Mouse (Mus musculus): Measurements from ENCODE around the gene Insl5. TPM values are rescaled to one million over a fixed set of nuclear protein-coding genes. Genes with fewer than 3 reads are reported as not detected.

The Insl5 gene
- total RNA-seq (2021), result not detected
- long read RNA-seq, experiment 1, result 0 reads
- long read RNA-seq, experiment 2, result 0 reads

DNA sequence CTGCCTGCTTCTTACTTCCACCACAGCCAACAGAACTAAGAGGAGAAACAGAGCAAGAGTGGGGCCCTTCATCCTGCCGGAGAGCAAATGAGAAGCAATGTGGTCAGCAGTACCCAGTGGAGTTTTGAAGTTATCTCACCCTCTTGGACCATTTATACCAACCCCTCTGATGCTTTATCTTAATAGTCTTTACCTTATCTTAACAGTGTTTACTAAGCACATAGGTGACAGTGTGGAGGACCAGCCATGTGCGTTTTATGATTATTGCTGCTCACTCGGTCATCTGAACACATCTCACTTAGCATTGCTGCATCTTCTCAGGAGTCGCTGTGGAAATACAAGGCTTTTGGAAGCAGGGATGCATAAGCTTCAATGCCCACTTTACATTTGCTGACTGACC is at the start of gene Insl5:
TSS of gene Insl5 (minus strand) at position 222 of the 400 bp plus-strand sequence.
- DNase-seq, result no peak
- intact Hi-C loops (cut with DNase I), result no loop called here
- H3K27ac ChIP-seq, result no peak within 1 kb of the TSS
- TF ChIP-seq CTCF (IDR thresholded peaks at IDR 0.05), result no peak
- H3K4me3 ChIP-seq, result no peak within 1 kb of the TSS

DNA sequence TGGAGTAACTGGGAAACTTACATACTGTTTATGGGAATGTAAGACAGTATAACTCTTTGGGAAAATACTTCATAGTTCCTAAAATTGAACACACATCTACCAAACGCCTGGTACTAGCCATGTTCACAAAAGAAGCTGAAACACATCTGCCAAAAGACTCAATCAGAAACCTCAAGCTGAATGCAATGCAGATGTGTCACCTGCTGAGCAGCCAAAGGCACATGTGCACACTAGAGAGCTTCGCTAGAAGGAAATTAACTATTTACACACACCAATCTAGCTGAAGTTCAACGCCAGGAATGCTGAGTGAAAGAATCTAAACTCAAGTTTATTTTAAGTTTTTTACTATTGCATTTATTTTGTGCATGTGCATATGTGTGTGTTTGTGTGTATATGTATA is 44.0 kb upstream of the Insl5 start:
- intact Hi-C loops (cut with DNase I), result no loop called here
- no peak for DNase-seq
- TF ChIP-seq CTCF (IDR thresholded peaks at IDR 0.05), result no peak

DNA sequence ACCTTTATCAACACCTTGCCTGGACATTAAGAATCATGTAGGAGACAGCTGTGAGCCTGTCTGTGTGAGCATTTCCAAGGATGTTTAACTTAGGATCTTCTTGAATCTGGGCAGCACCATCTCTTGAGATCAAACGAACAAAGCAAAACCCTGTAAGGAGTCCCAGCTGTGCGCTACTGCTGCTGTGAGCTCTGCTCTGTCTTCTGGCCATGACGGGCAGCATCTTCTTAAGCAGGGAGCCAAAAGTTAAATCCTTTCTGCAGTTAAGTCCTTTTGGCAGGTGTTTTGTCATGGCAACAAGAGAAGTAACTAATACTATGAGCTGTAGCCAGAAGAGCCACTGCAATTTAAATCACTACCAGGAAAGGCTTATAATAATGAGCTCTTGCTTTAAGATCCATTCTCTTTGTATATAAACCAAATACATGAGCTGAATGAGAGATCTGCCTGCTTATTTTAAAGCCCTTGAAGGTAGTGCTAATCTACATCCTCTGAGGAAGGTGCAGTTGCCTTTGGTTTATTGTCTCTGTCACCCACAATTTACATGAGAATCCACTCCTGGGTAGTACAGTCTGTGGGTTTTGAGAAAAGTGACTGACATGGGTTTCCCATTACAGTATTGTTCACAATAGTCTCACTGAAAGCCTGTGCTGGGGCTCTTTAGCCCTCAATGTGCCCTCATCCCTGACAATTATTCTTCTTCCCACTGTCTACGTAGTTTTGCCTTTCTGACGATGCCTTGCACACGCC is 41.4 kb upstream of the Insl5 start:
- intact Hi-C loops (cut with DNase I), result no loop called here
- no peak for DNase-seq
- no peak for TF ChIP-seq CTCF (IDR thresholded peaks at IDR 0.05)
- no peak overlapping the region for H3K4me3 ChIP-seq
- H3K27ac ChIP-seq, result no peak overlapping the region

More for the DNA sequence above, 44.0 kb upstream of the Insl5 start:
- Histone ChIP-seq H3K27ac (no peak overlapping the region), H3K4me3 (no peak overlapping the region)

DNA sequence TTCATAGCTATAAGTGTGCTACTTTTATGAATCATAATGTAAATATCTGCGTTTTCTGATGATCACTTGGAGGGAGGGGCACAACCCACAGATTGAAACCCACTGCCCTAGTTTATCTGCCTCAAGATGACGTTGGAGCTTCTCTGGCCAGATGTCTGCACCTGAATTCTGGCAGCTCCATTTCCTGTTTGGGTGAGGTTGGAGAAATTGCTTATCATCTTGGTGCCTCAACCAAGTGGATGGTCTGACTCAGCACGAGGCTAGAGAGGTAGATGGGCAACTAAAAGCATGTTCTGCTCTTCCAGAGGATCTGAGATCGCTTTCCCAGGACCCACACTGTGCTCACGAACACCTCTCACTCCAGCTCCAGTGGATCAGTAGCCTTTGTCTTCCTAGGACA is 38.3 kb upstream of the Insl5 start:
- H3K27ac ChIP-seq, result no peak overlapping the region
- TF ChIP-seq CTCF (IDR thresholded peaks at IDR 0.05), result no peak
- H3K4me3 ChIP-seq, result no peak overlapping the region
- DNase-seq, result no peak
- intact Hi-C loops (cut with DNase I), result no loop called here

DNA sequence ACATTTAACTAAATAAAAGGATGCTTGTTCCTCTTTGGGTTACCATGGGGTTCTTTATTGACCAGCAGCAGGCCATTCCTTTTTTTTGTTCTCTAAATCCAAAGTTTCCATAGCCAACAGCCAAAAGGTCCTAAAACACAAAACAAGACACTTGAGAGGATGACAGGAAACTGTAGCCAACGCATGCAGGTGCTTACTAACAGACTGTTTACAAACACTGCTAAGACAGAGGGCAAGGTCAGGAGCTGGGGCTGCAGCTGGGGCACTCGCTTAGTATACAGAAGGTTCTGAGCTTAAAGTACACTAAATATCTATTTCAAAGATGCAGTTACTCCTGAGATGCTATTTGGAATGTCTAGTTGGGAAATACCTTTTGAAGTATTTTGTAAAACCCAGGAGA is 37.8 kb upstream of the Insl5 start:
- TF ChIP-seq CTCF (IDR thresholded peaks at IDR 0.05), result no peak
- H3K27ac ChIP-seq, result no peak overlapping the region
- H3K4me3 ChIP-seq, result no peak overlapping the region
- no peak for DNase-seq
- intact Hi-C loops (cut with DNase I), result no loop called here

DNA sequence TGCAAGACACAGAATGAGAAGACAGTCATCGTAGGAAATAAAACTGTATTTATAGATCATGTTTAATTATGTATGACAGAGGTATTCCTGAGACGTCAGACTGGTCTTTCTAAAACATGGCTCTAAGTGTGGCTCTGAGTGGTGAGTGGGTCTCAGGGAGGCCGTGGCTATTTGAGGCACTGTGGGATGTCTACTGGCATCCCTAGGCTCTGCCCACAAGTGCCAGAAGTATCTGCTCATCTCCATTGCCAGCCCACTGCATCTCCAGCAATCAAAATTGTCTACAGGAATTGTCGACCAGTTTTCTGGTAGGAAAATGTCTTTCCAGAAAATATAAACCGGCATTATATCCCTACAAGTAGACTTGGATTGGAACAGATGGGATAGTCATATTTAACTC is 30.3 kb upstream of the Insl5 start:
- intact Hi-C loops (cut with DNase I), result no loop called here
- Histone ChIP-seq H3K4me3 (no peak overlapping the region), H3K27ac (no peak overlapping the region)
- DNase-seq, result no peak
- TF ChIP-seq CTCF (IDR thresholded peaks at IDR 0.05), result no peak

DNA sequence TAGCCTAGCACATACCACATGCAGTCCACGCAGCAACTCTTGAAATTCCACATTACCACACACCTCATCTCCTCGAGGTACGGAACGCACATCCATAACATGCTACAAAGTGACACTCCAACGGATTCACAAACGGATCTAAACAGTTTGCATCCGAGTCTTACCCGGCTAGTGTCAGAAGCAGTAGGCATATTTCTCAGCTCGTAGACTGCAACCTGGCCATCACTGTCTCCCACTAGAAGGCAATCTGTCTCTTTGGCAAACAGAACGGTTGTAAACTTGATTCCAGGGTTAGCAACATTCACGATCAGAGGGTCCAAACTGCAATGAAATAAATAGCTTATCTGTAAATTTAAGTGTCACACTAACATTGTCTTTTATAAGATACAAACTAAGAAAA is 21.4 kb upstream of the Insl5 start:
- intact Hi-C loops (cut with DNase I), result no loop called here
- TF ChIP-seq CTCF (IDR thresholded peaks at IDR 0.05), result no peak
- no peak for DNase-seq
- H3K27ac ChIP-seq, result no peak overlapping the region
- no peak overlapping the region for H3K4me3 ChIP-seq

DNA sequence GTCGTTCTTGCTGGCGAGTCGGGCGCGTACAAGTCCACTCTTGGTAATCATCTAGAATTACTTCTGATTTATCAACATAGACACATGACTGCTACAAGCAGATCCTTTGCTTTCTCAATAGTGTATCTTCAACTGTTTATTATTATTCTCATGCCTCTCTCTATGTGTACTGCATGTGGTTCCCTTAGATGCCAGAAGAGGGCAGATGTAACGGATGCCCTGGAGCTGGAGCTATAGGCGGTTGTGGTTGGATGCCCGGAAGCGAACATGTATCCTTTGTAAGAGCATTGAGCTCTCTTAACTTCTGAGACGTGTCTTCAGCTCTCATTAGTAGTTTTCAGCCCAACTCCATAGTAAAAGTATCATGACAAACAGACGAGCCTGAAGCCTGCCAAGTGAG is 16.4 kb upstream of the Insl5 start:
- no peak for DNase-seq
- Histone ChIP-seq H3K4me3 (no peak overlapping the region), H3K27ac (no peak overlapping the region)
- peak; percentile 6; the same call in 1 of the 2 replicates for TF ChIP-seq CTCF (IDR thresholded peaks at IDR 0.05)
- intact Hi-C loops (cut with DNase I), result no loop called here

DNA sequence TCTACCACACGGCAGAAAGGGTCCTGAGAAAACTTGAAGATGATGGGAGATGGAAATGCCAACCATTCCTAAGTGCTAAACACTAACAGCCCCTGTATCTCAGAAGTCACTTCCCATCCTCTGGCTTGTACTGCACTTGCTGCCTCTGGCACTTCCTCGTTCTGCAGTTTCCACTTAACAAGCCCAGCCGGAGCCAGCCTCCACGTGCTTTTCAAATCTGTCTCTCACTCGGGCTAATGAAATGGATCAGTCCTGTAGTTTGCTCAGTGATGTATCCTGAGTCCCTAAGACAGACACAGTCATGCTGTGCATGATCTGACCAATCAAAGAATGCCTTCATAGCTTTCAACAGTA is 13.2 kb upstream of the Insl5 start:
- DNase-seq, result no peak
- intact Hi-C loops (cut with DNase I), result no loop called here
- no peak for TF ChIP-seq CTCF (IDR thresholded peaks at IDR 0.05)
- no peak overlapping the region for H3K27ac ChIP-seq
- no peak overlapping the region for H3K4me3 ChIP-seq

DNA sequence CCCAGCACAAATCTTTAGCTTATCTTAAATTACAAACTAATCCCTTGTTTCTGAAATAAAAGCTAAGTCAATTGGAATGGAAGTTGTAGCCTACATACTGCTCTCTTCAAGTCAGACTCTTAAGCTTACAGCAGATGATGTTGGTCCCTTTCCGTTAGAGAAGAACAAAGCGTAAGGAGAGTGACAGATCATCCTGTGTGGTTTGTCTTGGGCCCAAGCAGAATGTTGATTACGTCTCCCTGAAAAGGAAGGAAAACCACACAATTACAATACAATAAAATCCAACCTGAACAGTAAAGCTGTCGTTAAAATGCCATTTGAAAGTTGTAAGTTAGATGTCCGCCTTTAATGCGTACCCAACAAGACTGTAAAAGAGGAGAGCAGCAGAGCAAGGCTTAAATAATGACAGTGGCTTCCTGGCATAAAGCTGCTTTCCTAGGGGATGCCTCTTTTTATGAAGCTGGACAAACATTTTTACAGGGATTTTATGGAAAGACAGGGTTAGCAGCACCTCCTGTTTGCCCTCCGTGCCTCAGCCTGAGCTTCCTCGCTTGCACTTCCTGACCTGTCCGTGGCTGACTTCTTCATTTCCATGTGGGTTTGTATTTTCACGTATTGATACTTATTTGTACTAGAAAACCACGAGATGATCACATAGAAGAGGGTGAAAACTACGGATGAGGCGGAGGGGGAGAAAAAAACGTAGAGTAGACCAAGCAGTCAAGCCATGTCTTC is 12.6 kb upstream of the Insl5 start:
- Histone ChIP-seq H3K4me3 (no peak overlapping the region), H3K27ac (no peak overlapping the region)
- intact Hi-C loops (cut with DNase I), result no loop called here
- DNase-seq, result no peak
- TF ChIP-seq CTCF (IDR thresholded peaks at IDR 0.05), result no peak

DNA sequence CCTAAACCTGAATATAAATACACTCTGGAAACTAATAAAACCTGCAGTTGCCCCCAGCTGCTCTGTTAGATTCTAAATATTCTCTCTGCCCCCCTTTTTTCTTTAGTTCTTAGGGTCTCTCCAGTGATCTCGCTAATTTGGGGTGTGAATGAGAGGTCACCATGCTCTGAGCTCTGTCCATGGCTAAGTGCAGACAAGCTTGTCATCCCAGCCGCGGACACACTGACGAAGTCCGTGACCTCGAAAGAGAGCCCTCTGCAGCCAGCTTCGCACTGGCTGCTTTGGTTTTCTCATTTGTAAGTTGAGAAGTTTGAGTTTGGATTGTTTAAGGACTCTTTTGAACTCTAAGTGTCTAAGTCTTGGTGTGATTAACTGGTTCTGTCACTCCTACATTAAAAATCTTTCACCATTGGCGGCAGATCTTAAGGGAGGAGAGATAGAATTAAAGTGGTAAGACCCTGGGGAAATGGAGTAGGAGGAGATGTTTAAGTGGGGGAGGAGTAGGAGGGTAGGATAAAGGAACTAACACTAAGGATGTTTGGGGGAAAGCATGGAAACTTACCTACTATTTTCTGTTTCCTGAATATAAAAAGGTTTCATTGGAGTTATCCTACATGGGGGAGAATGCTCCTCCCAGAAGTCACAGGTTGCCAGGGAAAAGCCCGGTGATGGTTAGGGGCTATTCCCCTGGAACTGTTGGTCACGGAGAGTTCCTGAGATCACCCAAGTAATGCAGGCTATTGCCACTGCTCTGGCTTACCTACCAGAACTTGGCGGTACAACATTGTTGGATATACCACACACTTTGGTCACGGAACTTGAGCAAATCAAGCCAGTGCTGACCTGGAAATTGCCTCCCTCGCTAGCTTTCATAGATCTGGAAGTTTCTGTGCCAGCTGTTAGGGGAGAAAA is 1.8 kb upstream of the Insl5 start:
- no peak for DNase-seq
- no peak for TF ChIP-seq CTCF (IDR thresholded peaks at IDR 0.05)
- no peak overlapping the region for H3K4me3 ChIP-seq
- intact Hi-C loops (cut with DNase I), result no loop called here
- H3K27ac ChIP-seq, result no peak overlapping the region

DNA sequence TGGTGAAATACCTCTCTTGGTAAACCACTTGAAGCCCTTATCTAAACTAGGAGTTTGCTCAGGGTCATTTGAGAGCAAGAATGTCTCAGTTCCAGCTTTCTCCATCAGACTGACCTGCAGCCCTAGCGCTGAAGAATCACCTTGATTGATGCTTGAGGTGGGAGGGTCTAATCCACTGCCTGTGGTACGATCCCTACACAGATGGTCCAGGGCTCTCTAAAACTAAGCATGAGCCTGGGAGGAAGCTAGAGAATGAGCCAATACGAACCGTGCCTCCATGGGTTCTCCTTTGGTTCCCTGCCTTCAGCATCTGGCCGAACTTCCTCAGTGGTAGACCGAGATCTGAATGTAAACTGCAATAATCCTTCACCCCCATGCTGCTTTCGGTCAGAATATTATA is 1.1 kb upstream of the Insl5 start:
- intact Hi-C loops (cut with DNase I), result no loop called here
- no peak for TF ChIP-seq CTCF (IDR thresholded peaks at IDR 0.05)
- Histone ChIP-seq H3K4me3 (no peak overlapping the region), H3K27ac (no peak overlapping the region)
- no peak for DNase-seq

DNA sequence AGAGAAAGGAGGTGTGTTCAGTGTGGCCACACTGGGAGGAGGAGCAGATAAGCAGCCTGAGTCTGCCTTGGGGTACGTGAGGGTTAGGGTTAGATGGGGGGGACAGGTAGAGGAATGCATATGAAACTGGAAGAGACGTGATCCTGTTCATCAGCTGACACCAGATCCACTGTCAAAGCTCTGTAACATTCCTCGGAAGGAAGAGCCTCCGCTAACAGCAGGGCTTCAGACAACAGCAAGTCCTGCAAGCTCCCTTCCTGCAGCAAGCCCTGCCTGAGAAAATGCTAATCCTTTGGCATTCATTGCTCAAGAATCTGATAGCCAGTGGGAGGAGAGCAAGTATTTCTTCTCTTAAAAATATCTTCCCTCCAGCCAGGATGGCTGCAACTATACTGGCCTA is 13.2 kb downstream of the Insl5 start:
- intact Hi-C loops (cut with DNase I), result no loop called here
- DNase-seq, result no peak
- Histone ChIP-seq H3K27ac (no peak overlapping the region), H3K4me3 (no peak overlapping the region)
- TF ChIP-seq CTCF (IDR thresholded peaks at IDR 0.05), result no peak

Measured in gastrocnemius, adult 2 months (tissue).